Mouse (Mus musculus) bone marrow macrophage, adult 2 months (primary cell): ENCODE measurements at regions not wholly inside any gene's neighbourhood (a gene's known extent, or its start where the extent isn't known, plus 50 kb on each side); places are given as distances from the start of the nearest gene placed in this dataset.

ENCODE experiments used
- H3K27ac ChIP-seq: 2 replicates; pipeline ENCODE4 v1.5.1; 2012; ENCODE audit warnings: low read depth, low read length; ENCODE audit not compliant: insufficient read depth
- H3K4me1 ChIP-seq: 2 replicates; pipeline ENCODE4 v1.6.1; 2012; ENCODE audit warnings: low read length; ENCODE audit not compliant: control insufficient read depth, insufficient read depth
- H3K4me3 ChIP-seq: 2 replicates; pipeline ENCODE4 v1.5.1; 2012; ENCODE audit warnings: mild to moderate bottlenecking, low read length, moderate library complexity; ENCODE audit not compliant: insufficient read depth
- CTCF ChIP-seq: IDR thresholded peaks from 2 replicates; pipeline ENCODE4 v1.5.1; 2012; ENCODE audit warnings: low read depth, mild to moderate bottlenecking, low read length, moderate library complexity
- POLR2A ChIP-seq: IDR thresholded peaks from 2 replicates; pipeline ENCODE4 v1.6.1; 2012; ENCODE audit warnings: mild to moderate bottlenecking, low read depth, low read length, borderline replicate concordance

DNA sequence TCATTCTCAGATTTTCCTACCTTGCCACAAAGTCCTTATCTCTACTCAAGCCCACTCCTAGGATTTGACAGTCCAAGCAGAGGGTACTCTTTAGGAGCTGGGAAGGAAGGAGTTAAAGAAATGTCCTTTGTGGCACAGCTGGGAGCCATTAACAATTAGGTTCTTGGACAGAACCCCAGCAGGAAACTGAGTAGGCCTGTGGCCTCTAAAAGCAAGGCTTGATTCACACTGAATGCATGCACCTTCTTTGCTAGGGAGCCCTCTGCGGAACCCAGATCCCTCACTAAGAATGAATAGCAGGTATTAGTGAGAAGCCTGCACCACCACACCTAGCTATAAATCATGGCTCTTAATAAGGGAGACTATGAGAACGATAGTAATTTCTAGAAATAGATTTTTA is 595.3 kb downstream of the Lmo4 start:
- TF ChIP-seq CTCF (no peak), POLR2A (no peak)
- no peak overlapping the region for H3K4me3 ChIP-seq
- H3K27ac ChIP-seq = no peak overlapping the region
- no peaks in the 10 kb centered on the region for H3K4me1 ChIP-seq

DNA sequence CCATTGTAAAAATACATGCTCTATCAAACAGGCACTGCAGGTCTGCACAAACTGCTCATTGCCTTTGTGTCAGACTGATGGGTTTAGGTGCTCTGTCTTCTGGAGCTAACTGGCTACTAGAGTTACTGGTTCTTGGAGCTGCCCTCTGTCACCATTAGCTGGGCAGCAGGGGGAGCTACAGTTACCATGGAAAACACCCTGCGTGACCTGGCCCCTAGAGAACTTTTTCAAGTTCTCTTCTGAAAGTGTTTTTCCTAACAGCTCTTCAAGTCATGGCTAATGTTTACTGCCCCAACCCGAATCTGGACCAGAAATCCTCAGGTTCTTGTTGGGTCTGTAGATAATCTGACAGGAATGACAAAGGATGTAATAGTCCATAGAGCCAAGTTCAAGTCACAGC is 605.9 kb downstream of the Lmo4 start:
- H3K4me1 ChIP-seq = peaks cover 3% of the 10 kb centered on the region; the same call in 1 of the 2 replicates
- TF ChIP-seq POLR2A (no peak), CTCF (peak; percentile 63; the same call in 1 of the 2 replicates)
- no peak overlapping the region for H3K4me3 ChIP-seq
- no peak overlapping the region for H3K27ac ChIP-seq

GRCm38 (mm10) chr3:143596949-143597593 is 607.9 kb downstream of the Lmo4 start:
- no peak overlapping the region for H3K27ac ChIP-seq
- peaks cover 3% of the 10 kb centered on the region; the same call in 1 of the 2 replicates for H3K4me1 ChIP-seq
- no peak overlapping the region for H3K4me3 ChIP-seq
- no peak for TF ChIP-seq POLR2A
- TF ChIP-seq CTCF = no peak

GRCm38 (mm10) chr3:143596011-143596683 is 608.9 kb downstream of the Lmo4 start:
- H3K4me3 ChIP-seq = no peak overlapping the region
- TF ChIP-seq POLR2A (no peak), CTCF (no peak)
- H3K27ac ChIP-seq = no peak overlapping the region
- peaks cover 3% of the 10 kb centered on the region; the same call in 1 of the 2 replicates for H3K4me1 ChIP-seq

DNA sequence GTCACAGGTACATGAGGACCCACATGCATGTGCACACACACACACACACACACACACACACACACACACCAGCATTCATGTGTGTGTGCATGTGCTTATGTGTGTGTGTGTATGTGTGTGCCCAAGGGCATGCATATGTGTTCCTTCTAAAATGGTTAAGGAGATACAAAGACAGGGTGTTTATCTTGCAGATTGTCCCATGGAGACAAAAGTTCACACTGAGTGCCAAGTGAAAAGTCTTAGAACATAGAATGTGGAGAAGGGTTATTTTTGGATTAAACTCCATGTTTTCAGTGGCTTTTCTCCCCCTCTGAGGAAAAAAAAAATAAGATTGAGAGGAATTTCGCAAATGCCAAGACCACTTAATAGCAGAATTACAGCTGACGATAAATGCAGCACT is 609.9 kb downstream of the Lmo4 start:
- TF ChIP-seq POLR2A = no peak
- Histone ChIP-seq H3K27ac (no peak overlapping the region), H3K4me1 (no peaks in the 10 kb centered on the region), H3K4me3 (no peak overlapping the region)

- TF ChIP-seq CTCF (no peak), POLR2A (no peak)
- no peaks in the 10 kb centered on the region for H3K4me1 ChIP-seq
Observed at GRCm38 (mm10) chr3:143594676-143595075, 610.3 kb downstream of the Lmo4 start.

GRCm38 (mm10) chr3:143586653-143587052 is 618.4 kb downstream of the Lmo4 start:
- Histone ChIP-seq H3K4me1 (no peaks in the 10 kb centered on the region), H3K4me3 (no peak overlapping the region), H3K27ac (no peak overlapping the region)
- TF ChIP-seq CTCF = no peak
- TF ChIP-seq POLR2A = no peak

More at GRCm38 (mm10) chr3:143594676-143595075, 610.3 kb downstream of the Lmo4 start:
- H3K4me3 ChIP-seq = no peak overlapping the region
- H3K27ac ChIP-seq = no peak overlapping the region

DNA sequence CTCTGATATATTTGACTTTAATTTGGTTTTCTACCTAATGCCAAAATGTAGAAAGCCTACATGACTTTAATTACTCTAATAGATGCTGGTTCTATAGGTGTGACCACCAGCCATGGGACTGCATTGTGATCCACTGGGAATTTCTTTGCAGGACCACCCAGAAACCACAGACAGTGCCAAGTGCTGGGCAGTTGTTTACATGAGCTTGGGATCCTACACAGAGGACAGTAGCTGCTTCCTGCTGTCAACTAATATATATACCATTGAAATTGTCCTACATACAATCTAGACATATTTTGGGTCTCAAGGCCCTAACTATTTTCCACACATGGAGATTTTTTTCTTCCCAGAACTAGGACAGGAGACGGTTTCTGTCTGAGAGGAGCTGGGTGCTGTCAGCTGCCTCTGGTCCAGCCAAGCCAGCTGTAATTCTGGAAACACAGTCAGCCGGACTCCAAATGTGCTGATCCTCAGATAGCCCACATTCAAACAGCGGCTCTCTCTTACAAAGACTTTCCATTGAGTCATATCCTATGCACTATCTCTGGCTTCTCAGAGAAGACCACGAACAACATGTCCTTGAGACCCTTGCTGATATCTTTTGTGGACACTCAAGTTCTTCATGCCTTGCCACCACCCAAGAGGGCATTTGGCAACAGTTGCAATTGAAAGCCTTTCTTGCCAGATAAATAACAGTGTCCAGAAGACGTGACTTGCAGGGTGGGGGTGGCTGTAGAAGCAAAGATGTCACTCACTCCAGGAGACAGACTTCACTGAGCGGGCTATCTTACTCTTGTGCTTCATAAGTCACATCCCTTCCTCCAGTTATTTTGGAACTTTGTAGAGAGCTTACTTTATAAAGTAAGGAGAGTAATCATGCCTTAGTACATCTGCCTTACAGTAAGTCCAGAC is 620.1 kb downstream of the Lmo4 start:
- no peaks in the 10 kb centered on the region for H3K4me1 ChIP-seq
- no peak overlapping the region for H3K4me3 ChIP-seq
- TF ChIP-seq CTCF = no peak
- H3K27ac ChIP-seq = no peak overlapping the region

GRCm38 (mm10) chr3:143576338-143577007 is 628.5 kb downstream of the Lmo4 start:
- H3K4me3 ChIP-seq = no peak overlapping the region
- no peak for TF ChIP-seq CTCF
- TF ChIP-seq POLR2A = no peak

More at GRCm38 (mm10) chr3:143576338-143577007, 628.5 kb downstream of the Lmo4 start:
- peaks cover 6% of the 10 kb centered on the region for H3K4me1 ChIP-seq
- no peak overlapping the region for H3K27ac ChIP-seq
